ENCODE assay signal across 31 mouse cellular contexts in the genomic region with DNA sequence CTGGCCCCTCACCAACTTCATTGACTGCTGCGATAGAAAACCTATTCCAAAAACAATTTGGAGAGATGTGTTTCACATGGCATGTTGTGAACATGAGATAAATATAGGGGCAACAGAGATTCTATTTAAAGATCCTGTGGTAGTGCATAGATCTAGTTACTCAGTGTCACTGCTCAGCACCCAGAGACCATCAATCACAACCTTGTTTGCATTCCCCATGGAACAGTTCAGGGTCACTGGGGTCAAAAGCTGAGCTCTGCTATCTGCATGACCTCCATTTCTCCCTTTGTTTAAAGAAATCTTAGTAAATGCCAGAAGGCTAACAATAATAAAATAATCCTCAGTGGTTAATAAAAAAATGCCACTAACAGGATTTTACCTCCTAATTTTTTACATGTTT. TPM values are rescaled to one million over a fixed set of nuclear protein-coding genes. Genes with fewer than 3 reads are reported as not detected.
A peak's percentile ranks its signal among the peaks of the same experiment; 100 is the strongest.
DNase-seq lines count a peak whose midpoint lies in the region; ATAC-seq lines count a peak whose summit lies in the region.
"Had no signal": no experiment of that assay in that cellular context is flagged by ENCODE, and none has a peak within 500 bp of the region (broad histone marks: within the 10 kb centered on the region; RNA-seq: fewer than 3 reads in every experiment).

No protein-coding gene starts in this region.

- no peaks in the 10 kb centered on the region for H3K9me3 ChIP-seq in hindbrain, embryonic 14.5 days (ENCODE audit: control insufficient read depth, low read length)
- H3K9me3 ChIP-seq in hindbrain, embryonic 16.5 days (ENCODE audit: control insufficient read depth, low read length), result no peaks in the 10 kb centered on the region
- H3K9me3 ChIP-seq in liver, embryonic 12.5 days (replicated peaks), result no peaks in the 10 kb centered on the region
- H3K9me3 ChIP-seq: embryonic facial prominence, embryonic 12.5 days; G1E; heart, embryonic 10.5 days; limb, embryonic 15.5 days; midbrain, embryonic 10.5 days; neural tube, embryonic 15.5 days had no signal

- H3K4me1 ChIP-seq in hindbrain, embryonic 14.5 days (replicated peaks; ENCODE audit: control insufficient read depth, insufficient read depth, low read length), result no peaks in the 10 kb centered on the region
- no peaks in the 10 kb centered on the region for H3K4me1 ChIP-seq in hindbrain, embryonic 16.5 days (ENCODE audit: control insufficient read depth, insufficient read depth, low read depth, low read length)
- H3K4me1 ChIP-seq in liver, embryonic 12.5 days, result no peaks in the 10 kb centered on the region
- H3K4me1 ChIP-seq: embryonic facial prominence, embryonic 12.5 days; heart, embryonic 10.5 days; limb, embryonic 15.5 days; midbrain, embryonic 10.5 days; neural tube, embryonic 15.5 days had no signal

- H3K4me3 ChIP-seq in hindbrain, embryonic 14.5 days (replicated peaks; ENCODE audit: low read length), result no peak overlapping the region
- no peak overlapping the region for H3K4me3 ChIP-seq in hindbrain, embryonic 16.5 days (ENCODE audit: low read length)
- no peak overlapping the region for H3K4me3 ChIP-seq in liver, embryonic 12.5 days
- H3K4me3 ChIP-seq: embryonic facial prominence, embryonic 12.5 days; heart, embryonic 10.5 days; limb, embryonic 15.5 days; midbrain, embryonic 10.5 days; myocyte; neural tube, embryonic 15.5 days had no signal

- no peak for ATAC-seq in hindbrain, embryonic 14.5 days (ENCODE audit: low FRiP score)
- no peak for ATAC-seq in hindbrain, embryonic 16.5 days
- ATAC-seq in liver, embryonic 12.5 days, result peak; percentile 77
- no peak for ATAC-seq in activated CD4-positive, CD25-positive, alpha-beta regulatory T cell, adult 4 months
- ATAC-seq: inflammation-experienced regulatory T-cells, adult 6 months; midbrain, embryonic 16.5 days had no signal

- no peaks in the 10 kb centered on the region for H3K27me3 ChIP-seq in hindbrain, embryonic 14.5 days (ENCODE audit: control insufficient read depth, insufficient read depth, low read length)
- H3K27me3 ChIP-seq in hindbrain, embryonic 16.5 days (replicated peaks; ENCODE audit: control insufficient read depth, insufficient read depth, low read length), result no peaks in the 10 kb centered on the region
- H3K27me3 ChIP-seq in liver, embryonic 12.5 days (replicated peaks), result no peaks in the 10 kb centered on the region
- H3K27me3 ChIP-seq: CH12.LX; embryonic facial prominence, embryonic 12.5 days; limb, embryonic 15.5 days; neural tube, embryonic 15.5 days had no signal

- H3K4me2 ChIP-seq in hindbrain, embryonic 14.5 days (replicated peaks), result no peak overlapping the region
- no peak overlapping the region for H3K4me2 ChIP-seq in hindbrain, embryonic 16.5 days (ENCODE audit: low read length)
- no peak overlapping the region for H3K4me2 ChIP-seq in liver, embryonic 12.5 days
- H3K4me2 ChIP-seq: embryonic facial prominence, embryonic 12.5 days; limb, embryonic 15.5 days; neural tube, embryonic 15.5 days had no signal

- no peak overlapping the region for H3K9ac ChIP-seq in hindbrain, embryonic 14.5 days
- H3K9ac ChIP-seq in hindbrain, embryonic 16.5 days (ENCODE audit: low read depth, low read length), result no peak overlapping the region
- H3K9ac ChIP-seq in liver, embryonic 12.5 days, result no peak overlapping the region
- H3K9ac ChIP-seq: embryonic facial prominence, embryonic 12.5 days; limb, embryonic 15.5 days; neural tube, embryonic 15.5 days had no signal

- DNase-seq in hindbrain, embryonic 14.5 days (ENCODE audit: low spot score), result peak; percentile 13
- DNase-seq in embryo, embryonic 11 days, result peak; percentile 21
- peak; percentile 40 for DNase-seq in skeletal muscle tissue, adult 2 months (ENCODE audit: low read depth, low spot score)
- no peak for DNase-seq in right cerebral cortex, postnatal 4 days
- DNase-seq: adrenal gland, adult 8-10 months; B cell, adult 2 months; cerebellum, adult 2 months; cerebellum, postnatal 25 days; heart, postnatal 4 days; kidney, adult 18-20 months; left cerebral cortex, postnatal 4 days; lung, postnatal 4 days; right cerebral cortex, postnatal 14 days; thymus, postnatal 14 days had no signal

- no peaks in the 10 kb centered on the region for H3K36me3 ChIP-seq in hindbrain, embryonic 14.5 days (replicated peaks; ENCODE audit: control insufficient read depth, insufficient read depth)
- H3K36me3 ChIP-seq in hindbrain, embryonic 16.5 days (ENCODE audit: control insufficient read depth, insufficient read depth, low read length), result no peaks in the 10 kb centered on the region
- H3K36me3 ChIP-seq in liver, embryonic 12.5 days, result no peaks in the 10 kb centered on the region
- H3K36me3 ChIP-seq: embryonic facial prominence, embryonic 12.5 days; G1E; heart, embryonic 10.5 days; limb, embryonic 15.5 days; midbrain, embryonic 10.5 days; neural tube, embryonic 15.5 days had no signal

- WGBS in hindbrain, embryonic 14.5 days, result 70% methylated on average over 1 of the region's 1 CpGs
- 54% methylated on average over 1 of the region's 1 CpGs for WGBS in hindbrain, embryonic 16.5 days
- WGBS in liver, embryonic 12.5 days (ENCODE audit: insufficient replicate concordance), result 68% methylated on average over 1 of the region's 1 CpGs

- no peak overlapping the region for H3K27ac ChIP-seq in hindbrain, embryonic 14.5 days
- H3K27ac ChIP-seq in hindbrain, embryonic 16.5 days (ENCODE audit: low read depth, low read length), result no peak overlapping the region
- H3K27ac ChIP-seq in liver, embryonic 12.5 days, result no peak overlapping the region
- H3K27ac ChIP-seq: embryonic facial prominence, embryonic 12.5 days; heart, embryonic 10.5 days; limb, embryonic 15.5 days; midbrain, embryonic 10.5 days; neural tube, embryonic 15.5 days had no signal

RNA-seq across cellular contexts. Expression of a gene that starts 29.7 kb away (rescaled TPM):
- 0.04 TPM in 1 of 2 replicates, not detected in the other for polyA plus RNA-seq in hindbrain, embryonic 14.5 days (2014; fragmentation: Nextera tagmentation; extraction: Ambion mirVana)
- polyA plus RNA-seq in hindbrain, embryonic 16.5 days (2015; fragmentation: Nextera tagmentation; extraction: Ambion mirVana), result not detected in 2 replicates
- 0.07 and 0.08 TPM in 2 replicates for polyA plus RNA-seq in liver, embryonic 12.5 days (2016; fragmentation: Nextera tagmentation; extraction: Ambion mirVana)
- polyA plus RNA-seq in activated CD4-positive, CD25-positive, alpha-beta regulatory T cell, adult 4 months (2017; shearing (Covaris generic)), result not detected
- polyA plus RNA-seq: cerebellum, adult 2 months; embryonic facial prominence, embryonic 12.5 days; forebrain, embryonic 11.5 days; G1E; heart, embryonic 10.5 days; heart, embryonic 16.5 days; inflammation-experienced regulatory T-cells, adult 6 months; large intestine, adult 2 months; midbrain, embryonic 10.5 days; midbrain, embryonic 16.5 days; neural tube, embryonic 15.5 days; spleen, adult 2 months had no signal
